Mouse (Mus musculus): ENCODE results near the gene Tgm2. TPM values are rescaled to one million over a fixed set of nuclear protein-coding genes. Genes with fewer than 3 reads are reported as not detected.

Tgm2 gene
- polyA plus RNA-seq, 1 experiment from 2014 or later: 93.1 TPM

GRCm38 (mm10) chr2:158120868-158121267, 25.4 kb downstream of the Tgm2 start:
- ATAC-seq (ENCODE audit: insufficient read depth, low FRiP score, low read depth): no peak
- Histone ChIP-seq H3K36me3 (peaks cover 6% of the 10 kb centered on the region; the same call in 1 of the 2 replicates), H3K4me2 (no peak overlapping the region), H3K4me3 (replicated peaks) (no peak overlapping the region), H3K4me1 (peaks cover 15% of the 10 kb centered on the region), H3K27me3 (replicated peaks) (no peaks in the 10 kb centered on the region), H3K9me3 (no peaks in the 10 kb centered on the region), H3K27ac (no peak overlapping the region), H3K9ac (no peak overlapping the region)
- 77% methylated on average over 3 of the region's 3 CpGs for WGBS

DNA sequence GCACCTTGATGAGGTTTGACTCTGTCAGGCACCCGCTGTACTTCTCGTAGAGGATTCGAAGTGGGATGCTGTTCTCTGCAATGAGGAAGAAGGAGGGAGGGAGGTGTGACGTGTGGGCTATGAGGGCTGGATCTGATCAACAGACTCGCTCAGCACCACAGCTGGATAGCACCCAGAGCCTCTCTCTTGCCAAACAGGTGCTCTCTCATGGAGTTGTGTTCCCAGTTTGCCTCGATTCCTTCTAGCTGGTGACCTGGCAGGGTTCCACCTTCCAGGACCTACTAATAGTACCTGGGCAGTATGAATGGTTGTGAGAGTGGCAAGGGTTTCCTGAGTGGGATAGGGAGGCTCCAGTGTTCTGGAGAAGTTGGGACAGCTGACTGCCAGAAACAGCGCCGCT, 26.0 kb downstream of the Tgm2 start:
- 81% methylated on average over 8 of the region's 8 CpGs for WGBS
- H3K36me3 ChIP-seq: peaks cover 3% of the 10 kb centered on the region; the same call in 1 of the 2 replicates

DNA sequence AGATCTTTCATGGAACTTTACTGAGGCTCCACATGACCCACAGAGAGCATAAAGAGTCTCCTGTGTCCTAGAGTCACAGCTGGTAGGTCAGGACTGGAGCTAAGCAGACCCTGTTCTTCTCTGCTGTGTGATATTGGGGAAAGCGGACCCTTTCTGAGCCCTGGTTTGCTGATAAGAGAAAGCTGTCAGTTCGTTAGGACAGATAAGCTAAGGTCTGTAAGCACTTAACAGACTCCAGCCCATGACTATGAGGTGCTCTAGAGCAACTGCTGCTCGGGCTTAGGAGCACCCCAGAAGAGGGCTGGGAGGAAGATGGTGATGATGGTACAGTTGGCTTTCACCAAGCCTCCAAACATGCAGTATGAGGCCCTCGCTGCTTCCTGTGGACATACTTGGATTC, 27.1 kb downstream of the Tgm2 start:
- H3K9me3 ChIP-seq: no peaks in the 10 kb centered on the region
- no peak overlapping the region for H3K4me2 ChIP-seq
- H3K27me3 ChIP-seq (replicated peaks): no peaks in the 10 kb centered on the region
- H3K4me1 ChIP-seq: peaks cover 16% of the 10 kb centered on the region
- H3K9ac ChIP-seq: no peak overlapping the region
- H3K4me3 ChIP-seq (replicated peaks): no peak overlapping the region
- 80% methylated on average over 4 of the region's 4 CpGs for WGBS
- H3K36me3 ChIP-seq: peaks cover 3% of the 10 kb centered on the region; the same call in 1 of the 2 replicates
- H3K27ac ChIP-seq: no peak overlapping the region
- ATAC-seq (ENCODE audit: insufficient read depth, low FRiP score, low read depth): no peak

More for the DNA sequence above, 26.0 kb downstream of the Tgm2 start:
- H3K27ac ChIP-seq: no peak overlapping the region
- H3K27me3 ChIP-seq (replicated peaks): no peaks in the 10 kb centered on the region
- peaks cover 15% of the 10 kb centered on the region for H3K4me1 ChIP-seq
- H3K4me2 ChIP-seq: no peak overlapping the region
- H3K9ac ChIP-seq: no peak overlapping the region
- H3K9me3 ChIP-seq: no peaks in the 10 kb centered on the region
- ATAC-seq (ENCODE audit: insufficient read depth, low FRiP score, low read depth): no peak
- no peak overlapping the region for H3K4me3 ChIP-seq (replicated peaks)

DNA sequence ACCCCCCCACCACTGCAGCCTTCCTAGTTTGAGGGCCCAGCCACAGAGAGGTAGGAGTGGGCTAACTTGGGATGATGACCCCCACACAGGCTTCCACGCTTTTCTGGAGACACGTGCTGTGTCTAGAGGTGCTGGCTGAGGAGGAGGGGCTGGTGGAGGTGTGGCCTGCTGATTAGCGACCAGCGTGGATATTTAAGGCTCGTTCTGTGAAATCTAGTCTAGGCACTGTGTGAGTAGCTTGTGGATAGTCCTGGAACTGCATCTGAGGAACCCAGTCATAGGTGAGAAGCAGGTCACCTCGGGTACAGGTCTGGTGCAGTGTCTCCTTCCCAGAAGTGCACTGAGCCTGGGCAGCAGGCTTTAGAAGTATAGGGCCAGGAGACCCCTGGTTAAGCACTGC, 29.6 kb downstream of the Tgm2 start:
- H3K9ac ChIP-seq: no peak overlapping the region
- peaks cover 17% of the 10 kb centered on the region for H3K4me1 ChIP-seq
- no peak overlapping the region for H3K4me3 ChIP-seq (replicated peaks)
- H3K9me3 ChIP-seq: no peaks in the 10 kb centered on the region
- 41% methylated on average over 6 of the region's 6 CpGs for WGBS
- peaks cover 3% of the 10 kb centered on the region; the same call in 1 of the 2 replicates for H3K36me3 ChIP-seq
- no peak for ATAC-seq (ENCODE audit: insufficient read depth, low FRiP score, low read depth)
- H3K27ac ChIP-seq: no peak overlapping the region
- H3K27me3 ChIP-seq (replicated peaks): no peaks in the 10 kb centered on the region
- no peak overlapping the region for H3K4me2 ChIP-seq

- Histone ChIP-seq H3K27ac (no peak overlapping the region), H3K4me1 (peaks cover 12% of the 10 kb centered on the region; the same call in 1 of the 2 replicates), H3K4me2 (no peak overlapping the region), H3K36me3 (peaks cover 3% of the 10 kb centered on the region; the same call in 1 of the 2 replicates), H3K9ac (no peak overlapping the region), H3K27me3 (replicated peaks) (no peaks in the 10 kb centered on the region), H3K4me3 (replicated peaks) (no peak overlapping the region), H3K9me3 (no peaks in the 10 kb centered on the region)
- 91% methylated on average over 3 of the region's 3 CpGs for WGBS
- no peak for ATAC-seq (ENCODE audit: insufficient read depth, low FRiP score, low read depth)
These were observed 30.3 kb downstream of the Tgm2 start for GRCm38 (mm10) chr2:158115838-158116453.

DNA sequence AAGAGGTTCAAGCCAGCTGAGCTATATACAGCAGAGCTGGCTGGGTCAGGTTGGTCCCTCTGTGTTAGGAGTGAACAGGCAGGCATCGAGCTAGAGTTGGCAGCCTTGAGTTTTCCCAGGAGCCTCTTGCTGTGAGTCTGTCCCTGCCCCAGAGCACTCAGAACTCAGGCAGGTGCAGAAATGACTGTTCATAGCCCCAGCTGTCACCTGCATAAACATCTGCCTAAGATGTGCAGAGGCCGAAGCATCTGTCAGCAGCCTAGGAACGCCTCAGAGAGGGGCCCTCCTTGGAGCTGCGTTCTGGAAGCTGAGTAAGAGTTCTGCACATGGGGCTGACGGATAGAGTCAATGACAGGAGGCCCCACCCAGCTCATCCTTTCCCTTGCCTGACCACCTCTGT, 31.3 kb downstream of the Tgm2 start:
- peaks cover 15% of the 10 kb centered on the region; the same call in 1 of the 2 replicates for H3K4me1 ChIP-seq
- no peak overlapping the region for H3K9ac ChIP-seq
- peaks cover 3% of the 10 kb centered on the region; the same call in 1 of the 2 replicates for H3K36me3 ChIP-seq
- no peak for ATAC-seq (ENCODE audit: insufficient read depth, low FRiP score, low read depth)
- H3K27me3 ChIP-seq (replicated peaks): no peaks in the 10 kb centered on the region
- peak overlapping the region; percentile 36 for H3K27ac ChIP-seq
- H3K9me3 ChIP-seq: no peaks in the 10 kb centered on the region
- 31% methylated on average over 5 of the region's 5 CpGs for whole genome bisulfite sequencing
- no peak overlapping the region for H3K4me2 ChIP-seq
- no peak overlapping the region for H3K4me3 ChIP-seq (replicated peaks)

DNA sequence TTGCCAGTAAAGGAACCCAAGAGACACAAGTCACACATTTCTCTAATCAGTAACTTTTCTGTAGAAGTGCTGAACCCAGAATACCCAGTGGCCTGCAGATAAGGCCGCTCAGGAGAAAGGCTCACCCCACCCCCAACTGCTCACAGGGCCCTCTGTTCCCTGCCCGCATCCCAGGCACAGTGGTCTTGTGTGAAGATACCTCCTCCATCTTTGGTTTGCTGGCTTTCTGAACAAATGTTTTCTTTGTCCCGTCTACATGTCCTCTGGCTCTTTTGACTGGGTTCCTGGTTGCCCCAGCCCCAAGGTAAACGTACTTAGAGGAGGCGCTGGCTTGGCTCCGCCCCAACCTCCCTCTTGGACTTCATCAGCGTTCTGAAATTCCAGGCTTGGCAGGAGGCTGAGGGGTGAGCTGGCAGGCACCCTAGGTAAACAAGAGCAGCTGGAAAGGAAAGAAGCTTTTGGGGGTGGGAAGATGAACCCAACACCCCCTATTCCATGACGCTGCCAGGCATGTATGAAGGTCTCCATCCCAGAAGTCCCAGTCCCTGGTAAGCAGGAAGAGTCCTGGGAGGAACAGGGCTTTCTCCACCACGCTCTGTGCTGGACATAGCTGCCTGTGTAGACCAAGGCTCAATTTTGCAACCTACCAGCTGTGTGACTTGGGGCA, 32.5 kb downstream of the Tgm2 start:
- H3K27ac ChIP-seq: peak overlapping the region; percentile 89
- no peak overlapping the region for H3K9ac ChIP-seq
- 23% methylated on average over 9 of the region's 9 CpGs for WGBS
- peak overlapping the region; percentile 37 for H3K4me2 ChIP-seq
- H3K4me1 ChIP-seq: peaks cover 25% of the 10 kb centered on the region
- no peaks in the 10 kb centered on the region for H3K36me3 ChIP-seq
- H3K4me3 ChIP-seq (replicated peaks): no peak overlapping the region
- H3K9me3 ChIP-seq: no peaks in the 10 kb centered on the region
- H3K27me3 ChIP-seq (replicated peaks): no peaks in the 10 kb centered on the region
- peak; percentile 80 for ATAC-seq (ENCODE audit: insufficient read depth, low FRiP score, low read depth)

GRCm38 (mm10) chr2:158109516-158109915, 36.7 kb downstream of the Tgm2 start:
- peak overlapping the region; percentile 96 for H3K27ac ChIP-seq
- WGBS: 6% methylated on average over 8 of the region's 8 CpGs
- no peak overlapping the region for H3K4me3 ChIP-seq (replicated peaks)
- H3K9ac ChIP-seq: no peak overlapping the region
- H3K4me2 ChIP-seq: no peak overlapping the region
- no peaks in the 10 kb centered on the region for H3K27me3 ChIP-seq (replicated peaks)
- H3K36me3 ChIP-seq: no peaks in the 10 kb centered on the region
- no peaks in the 10 kb centered on the region for H3K9me3 ChIP-seq
- ATAC-seq (ENCODE audit: insufficient read depth, low FRiP score, low read depth): no peak
- peaks cover 35% of the 10 kb centered on the region for H3K4me1 ChIP-seq

DNA sequence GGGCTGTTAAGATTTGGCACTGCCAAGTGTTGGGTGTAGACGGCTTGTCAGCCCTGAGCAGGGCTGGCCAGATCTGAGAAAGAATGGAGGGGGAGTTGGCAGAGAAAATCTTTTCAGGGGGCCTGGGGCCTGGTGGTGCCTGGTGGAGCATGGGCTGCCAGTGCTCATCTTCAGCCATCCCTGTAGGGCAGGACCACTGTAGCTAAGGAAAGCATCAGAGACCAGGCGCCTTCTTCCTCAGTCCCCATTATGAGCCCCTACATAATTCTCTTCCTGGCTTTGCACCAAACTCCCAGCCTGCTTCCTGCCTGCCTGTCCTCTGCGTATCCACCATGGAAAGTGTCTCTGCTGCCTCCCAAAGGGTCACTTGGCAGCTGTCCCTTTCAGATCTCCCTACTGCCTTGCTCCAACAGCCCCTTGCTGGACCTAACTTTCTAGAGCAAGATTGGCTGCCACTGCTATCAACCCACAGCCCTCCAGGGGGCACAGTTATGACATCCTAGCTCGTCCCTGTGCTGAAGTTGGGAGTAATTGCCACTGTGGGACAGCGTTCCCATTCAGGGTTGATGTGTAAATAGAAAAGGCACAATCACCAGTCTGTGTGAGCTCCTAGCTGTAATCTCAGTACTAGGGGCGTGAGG, 39.2 kb downstream of the Tgm2 start:
- peak overlapping the region; percentile 80 for H3K27ac ChIP-seq

GRCm38 (mm10) chr2:158105605-158106004, 40.6 kb downstream of the Tgm2 start:
- no peak overlapping the region for H3K27ac ChIP-seq
- 76% methylated on average over 6 of the region's 6 CpGs for WGBS

More for the DNA sequence above, 39.2 kb downstream of the Tgm2 start:
- ATAC-seq (ENCODE audit: insufficient read depth, low FRiP score, low read depth): peak; percentile 61; the same call in 1 of the 2 replicates
- Histone ChIP-seq H3K4me2 (no peak overlapping the region), H3K9ac (no peak overlapping the region), H3K27me3 (replicated peaks) (no peaks in the 10 kb centered on the region), H3K36me3 (no peaks in the 10 kb centered on the region), H3K4me1 (peaks cover 31% of the 10 kb centered on the region), H3K4me3 (replicated peaks) (no peak overlapping the region), H3K9me3 (no peaks in the 10 kb centered on the region)
- WGBS: 15% methylated on average over 6 of the region's 6 CpGs

DNA sequence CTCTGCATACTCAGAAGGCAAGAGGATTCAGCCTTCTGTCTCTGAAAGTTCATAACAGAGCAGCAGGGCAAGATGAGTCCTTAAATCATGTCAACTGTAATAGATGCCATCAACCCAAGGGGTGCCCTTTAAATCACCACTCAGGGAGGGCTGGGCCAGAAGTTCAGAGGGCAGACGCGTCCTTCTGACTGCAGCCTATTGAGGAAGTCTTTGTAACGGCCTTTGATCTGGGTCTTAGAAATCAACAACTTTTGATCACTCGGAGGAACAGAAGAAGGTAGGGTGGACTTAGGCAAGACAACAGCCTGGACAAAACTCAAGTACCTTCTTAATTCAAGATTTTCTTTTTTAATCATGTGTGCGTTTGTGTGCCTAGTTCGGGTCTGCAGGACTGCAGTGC, 41.3 kb downstream of the Tgm2 start:
- ATAC-seq (ENCODE audit: insufficient read depth, low FRiP score, low read depth): no peak
- 80% methylated on average over 6 of the region's 6 CpGs for WGBS
- Histone ChIP-seq H3K27ac (peak overlapping the region; percentile 28; the same call in 1 of the 2 replicates), H3K4me2 (no peak overlapping the region), H3K4me1 (peaks cover 28% of the 10 kb centered on the region), H3K4me3 (replicated peaks) (no peak overlapping the region), H3K36me3 (no peaks in the 10 kb centered on the region), H3K9me3 (no peaks in the 10 kb centered on the region), H3K9ac (no peak overlapping the region), H3K27me3 (replicated peaks) (no peaks in the 10 kb centered on the region)

More at GRCm38 (mm10) chr2:158105605-158106004, 40.6 kb downstream of the Tgm2 start:
- Histone ChIP-seq H3K4me1 (peaks cover 31% of the 10 kb centered on the region), H3K27me3 (replicated peaks) (no peaks in the 10 kb centered on the region), H3K9me3 (no peaks in the 10 kb centered on the region), H3K36me3 (no peaks in the 10 kb centered on the region), H3K9ac (no peak overlapping the region), H3K4me3 (replicated peaks) (no peak overlapping the region), H3K4me2 (no peak overlapping the region)
- ATAC-seq (ENCODE audit: insufficient read depth, low FRiP score, low read depth): no peak

- no peak for ATAC-seq (ENCODE audit: insufficient read depth, low FRiP score, low read depth)
These were observed 44.5 kb downstream of the Tgm2 start for GRCm38 (mm10) chr2:158101768-158102167.

More at GRCm38 (mm10) chr2:158101768-158102167, 44.5 kb downstream of the Tgm2 start:
- no peaks in the 10 kb centered on the region for H3K9me3 ChIP-seq
- no peaks in the 10 kb centered on the region for H3K27me3 ChIP-seq (replicated peaks)
- no peak overlapping the region for H3K9ac ChIP-seq
- no peak overlapping the region for H3K27ac ChIP-seq
- no peak overlapping the region for H3K4me2 ChIP-seq
- H3K4me3 ChIP-seq (replicated peaks): no peak overlapping the region
- peaks cover 10% of the 10 kb centered on the region for H3K4me1 ChIP-seq
- no peaks in the 10 kb centered on the region for H3K36me3 ChIP-seq
- 80% methylated on average over 5 of the region's 5 CpGs for WGBS
